Mouse (Mus musculus) megakaryocyte, embryonic 14.5 days (primary cell): ENCODE results near the gene Tmem45a.

Source experiments
- FLI1 ChIP-seq: IDR thresholded peaks from 2 replicates; pipeline ENCODE4 v1.6.1; 2012; ENCODE audit warnings: low read length, inconsistent platforms, mixed read lengths
- GATA1 ChIP-seq: IDR thresholded peaks from 3 replicates; pipeline ENCODE4 v1.6.1; 2012; ENCODE audit warnings: mixed read lengths, low read length, inconsistent platforms, borderline replicate concordance

GRCm38 (mm10) chr16:56870458-56870857, 15.5 kb downstream of the Tmem45a start:
- TF ChIP-seq GATA1, result no peak
- no peak for TF ChIP-seq FLI1
